Mouse (Mus musculus): Measurements from ENCODE around the gene Phtf2.
A peak's percentile ranks its signal among the peaks of the same experiment; 100 is the strongest.

Gene Phtf2

DNA sequence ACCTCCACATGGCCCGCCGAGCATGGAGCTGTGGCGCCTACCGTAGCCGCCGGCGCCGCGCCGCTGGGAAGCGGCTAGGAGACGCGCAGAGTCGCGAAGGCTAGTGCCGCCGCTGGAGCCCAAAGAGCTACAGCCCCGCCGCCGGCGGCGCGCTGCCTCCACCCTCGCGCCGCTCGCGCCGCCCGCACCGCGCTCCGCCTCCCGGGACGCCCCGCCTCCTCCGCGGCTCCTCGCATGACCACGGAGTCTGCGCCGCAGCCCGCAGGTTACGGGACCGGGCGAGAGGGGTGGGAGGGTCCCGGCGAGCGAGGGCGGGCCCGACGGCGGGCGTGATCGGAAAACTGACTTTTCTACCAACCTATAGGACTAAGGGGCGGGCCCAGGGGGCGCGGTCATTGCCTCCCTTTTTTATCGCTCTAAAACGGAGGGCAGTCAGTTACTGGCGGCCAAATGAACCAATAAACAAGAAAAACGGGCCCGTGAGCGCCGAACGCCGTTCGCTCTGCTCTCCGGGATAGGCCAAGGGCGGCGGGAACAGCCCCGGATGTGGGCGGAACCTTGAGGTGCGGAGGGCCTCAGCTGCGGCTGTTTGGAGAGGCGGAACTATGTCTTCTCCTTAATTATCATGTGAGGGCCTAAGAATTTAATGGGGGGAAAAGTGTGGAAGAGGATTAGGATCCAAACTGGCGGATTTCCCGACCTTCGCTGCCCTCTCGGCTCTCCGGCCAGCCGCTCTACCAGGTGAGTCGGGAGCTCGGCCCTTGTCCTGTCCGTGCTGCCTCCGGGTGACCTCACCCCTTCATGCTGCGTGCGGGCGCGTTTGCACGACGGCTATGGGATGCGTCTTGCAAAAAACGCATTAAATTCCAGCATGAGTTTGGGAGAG lies at the start of gene Phtf2, which contains the start of gene Tmem60:
Phtf2 (minus strand) TSS at position 210 of the 886 bp plus-strand sequence.
Tmem60 (plus strand) TSS at position 277 of the 886 bp plus-strand sequence.
- peak; percentile 98 to 99 for DNase-seq

DNA sequence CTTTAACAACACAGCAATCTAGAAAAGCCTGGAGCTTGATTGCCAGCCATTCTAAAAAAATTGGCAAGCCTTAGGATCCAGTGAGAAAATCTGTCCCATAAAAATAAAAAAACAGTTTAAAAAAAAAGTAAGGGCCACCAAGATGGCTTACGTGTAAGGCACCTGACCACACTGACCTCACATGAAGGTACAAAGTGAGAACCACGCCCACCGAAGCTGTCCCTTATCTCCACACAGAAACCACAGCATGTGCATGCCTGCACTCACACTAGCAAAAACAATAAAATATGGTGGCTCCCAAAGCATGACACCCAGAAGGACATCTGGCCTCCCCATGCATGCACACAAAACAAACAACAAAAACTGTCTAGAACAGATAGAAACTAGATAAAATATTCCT lies 49.4 kb upstream of the Phtf2 start:
- DNase-seq, result no peak

DNA sequence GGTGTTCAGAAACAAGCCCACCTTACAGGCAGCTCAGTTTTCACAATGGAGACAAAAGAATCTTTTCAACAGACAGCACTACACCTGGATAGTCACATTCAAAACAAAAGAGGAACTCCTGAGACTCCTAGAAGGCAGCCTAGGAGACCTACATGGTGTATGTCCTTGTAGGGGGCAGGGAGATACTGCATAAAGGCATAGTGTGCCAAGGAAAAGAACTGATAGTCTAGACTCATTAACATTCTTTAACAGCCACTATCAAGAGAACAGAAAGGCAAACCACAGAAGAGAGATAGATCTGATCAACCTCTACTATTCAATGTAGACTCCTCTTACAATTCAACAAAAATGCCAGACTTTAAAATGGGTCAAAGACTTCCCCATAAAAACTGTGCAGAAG lies 48.5 kb upstream of the Phtf2 start:
- no peak for DNase-seq

DNA sequence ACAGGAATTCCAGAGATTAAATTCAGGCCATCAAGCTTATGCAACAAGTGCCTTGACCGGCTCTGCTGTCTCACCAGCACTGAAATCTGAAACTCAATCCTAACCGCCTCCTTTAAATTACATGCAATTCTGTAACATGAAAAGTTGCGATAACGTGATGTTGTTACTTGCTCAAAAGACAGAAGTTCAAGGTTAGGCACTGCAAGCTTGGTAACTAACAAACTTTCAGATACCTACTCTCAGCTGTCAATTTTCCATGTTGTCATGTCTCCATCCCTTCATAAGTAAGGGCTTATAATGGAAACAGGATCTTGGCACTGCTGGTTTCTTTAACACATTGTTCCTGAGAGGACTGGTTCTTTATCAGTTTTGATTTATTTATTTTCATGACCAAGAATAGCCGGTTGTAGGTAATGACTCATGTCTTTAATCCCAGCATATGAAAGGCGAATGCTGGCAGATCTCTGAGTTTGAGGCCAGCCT lies 47.8 kb upstream of the Phtf2 start:
- no peak for DNase-seq

DNA sequence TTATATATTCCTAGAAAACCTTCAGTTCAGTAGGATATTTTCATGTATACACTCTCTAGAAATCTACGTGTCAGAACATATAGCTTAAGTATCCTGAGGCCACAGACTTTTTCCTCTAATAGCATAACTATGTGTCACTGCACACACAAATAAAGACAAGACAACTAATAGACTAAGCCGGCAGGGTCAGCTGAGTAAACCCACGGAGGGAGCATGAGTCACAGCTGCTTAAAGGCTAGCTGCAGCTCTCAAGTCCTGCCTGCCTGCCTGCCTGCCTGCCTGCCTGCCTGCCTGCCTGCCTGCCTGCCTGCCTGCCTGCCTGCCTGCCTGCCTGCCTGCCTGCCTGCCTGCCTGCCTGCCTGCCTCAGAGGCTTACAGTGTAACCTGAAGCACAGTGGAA lies 43.5 kb upstream of the Phtf2 start:
- no peak for DNase-seq

DNA sequence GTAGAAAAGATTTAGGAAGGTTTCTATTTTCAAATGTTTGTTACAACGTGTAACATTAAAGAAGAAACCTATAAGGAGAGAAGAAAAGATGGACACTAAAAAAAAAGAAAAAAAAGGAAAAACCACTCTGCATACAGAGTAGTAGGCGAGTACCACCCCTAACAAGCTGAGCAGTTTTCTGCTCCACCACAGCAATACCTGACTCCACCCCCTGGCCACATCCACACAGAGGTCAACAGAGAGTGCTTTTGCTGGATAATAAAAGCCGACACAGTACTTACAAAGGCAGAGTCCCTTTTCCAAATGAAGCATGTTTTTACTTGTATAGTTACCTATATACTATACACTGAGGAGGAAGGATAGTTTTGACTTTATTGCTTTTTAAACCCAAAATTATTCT lies 42.7 kb upstream of the Phtf2 start:
- no peak for DNase-seq

DNA sequence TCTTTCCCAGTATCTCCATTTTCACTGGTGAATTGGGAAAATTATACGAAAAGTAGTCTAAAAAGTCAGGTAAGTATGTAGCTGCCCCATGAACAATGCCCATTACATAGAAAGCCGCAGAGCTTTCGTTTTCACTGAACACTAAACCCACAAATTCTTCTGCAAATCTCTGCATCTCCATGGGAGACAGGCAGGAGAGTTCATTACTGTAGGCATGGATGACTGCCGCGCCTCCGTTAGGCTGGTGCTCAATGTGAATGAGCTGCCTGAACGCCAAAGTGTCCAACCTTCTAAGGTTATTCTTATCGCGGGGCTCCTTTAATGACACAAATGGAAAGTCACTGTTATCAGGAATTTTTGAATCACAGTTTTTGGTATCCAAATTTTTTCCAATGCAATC lies 37.6 kb upstream of the Phtf2 start:
- DNase-seq, result no peak

DNA sequence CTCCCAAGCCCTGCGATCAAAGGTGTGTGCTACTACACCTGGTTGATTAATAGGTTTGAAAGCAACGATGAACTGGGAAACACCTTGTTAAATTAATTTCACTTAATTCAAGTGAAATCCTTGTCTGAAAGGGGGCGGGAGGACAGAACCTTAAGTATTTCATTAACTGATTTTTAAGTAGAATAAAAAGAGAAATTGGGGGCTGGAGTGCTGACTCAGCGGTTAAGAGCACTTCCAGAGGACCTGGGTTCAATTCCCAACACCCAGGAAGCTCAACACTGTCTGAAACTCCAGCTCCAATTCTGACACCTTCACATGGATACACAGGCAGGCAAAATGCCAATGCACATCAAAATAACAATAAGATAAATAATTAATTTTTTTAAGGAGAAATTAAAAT lies 37.0 kb upstream of the Phtf2 start:
- no peak for DNase-seq

DNA sequence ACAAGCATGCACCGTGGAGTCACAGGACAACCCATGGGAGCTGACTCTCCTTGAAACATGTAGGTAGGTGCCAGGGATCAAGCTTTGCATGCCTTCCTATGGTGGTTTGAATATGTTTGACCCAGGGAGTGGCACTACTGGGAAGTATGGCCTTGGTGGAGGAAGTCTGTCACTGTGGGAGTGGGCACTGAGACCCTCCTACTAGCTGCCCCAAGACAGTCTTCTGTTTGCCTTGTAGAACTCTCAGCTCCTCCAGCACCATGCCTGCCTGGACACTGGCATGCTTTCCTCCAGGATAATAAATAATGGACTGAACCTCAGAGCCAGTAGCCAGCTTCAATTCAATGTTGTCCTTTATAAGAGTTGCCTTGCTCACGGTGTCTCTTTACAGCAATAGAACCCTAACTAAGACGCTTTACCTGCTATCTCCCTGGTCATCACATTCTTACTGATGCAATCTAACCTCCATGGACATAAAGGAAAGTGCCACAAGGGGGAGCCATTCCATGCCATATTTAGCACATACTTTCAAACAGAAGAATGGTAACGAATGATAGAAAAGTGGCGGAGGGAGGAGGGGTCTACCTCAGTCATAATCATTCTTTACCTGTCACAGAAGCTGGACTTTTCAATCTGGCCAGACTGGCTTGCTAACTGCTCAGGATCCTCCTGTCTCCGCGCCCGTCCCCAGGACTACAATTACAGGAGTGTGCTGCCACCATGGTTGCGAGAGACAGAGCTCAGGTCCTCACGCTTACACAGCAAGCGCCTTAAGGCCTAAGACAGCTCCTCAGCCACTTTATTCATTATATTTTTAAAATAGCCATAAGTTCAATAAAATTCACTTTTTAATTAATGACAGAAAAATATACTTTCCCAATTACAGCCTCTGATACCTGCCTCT lies 31.7 kb upstream of the Phtf2 start:
- DNase-seq, result peak; percentile 59 to 84

DNA sequence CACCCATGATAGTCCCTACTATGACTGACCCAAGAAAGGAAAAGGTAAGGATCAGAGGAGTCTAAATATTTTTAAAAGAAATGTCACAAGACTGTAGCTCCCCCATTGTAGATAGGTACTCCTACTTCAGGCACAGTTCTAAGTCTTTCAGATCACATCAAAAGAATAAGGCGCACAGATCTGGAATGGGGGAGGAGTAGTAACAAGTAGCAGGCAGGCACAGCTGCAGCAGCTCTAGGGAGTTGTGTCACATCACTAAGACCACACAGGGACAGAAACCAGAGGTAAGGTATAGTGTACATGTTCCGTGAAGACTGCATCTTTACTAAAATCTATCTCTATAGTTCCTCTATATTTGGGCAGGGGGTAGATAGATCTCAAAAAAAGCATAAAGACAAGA lies 29.8 kb upstream of the Phtf2 start:
- DNase-seq, result no peak

DNA sequence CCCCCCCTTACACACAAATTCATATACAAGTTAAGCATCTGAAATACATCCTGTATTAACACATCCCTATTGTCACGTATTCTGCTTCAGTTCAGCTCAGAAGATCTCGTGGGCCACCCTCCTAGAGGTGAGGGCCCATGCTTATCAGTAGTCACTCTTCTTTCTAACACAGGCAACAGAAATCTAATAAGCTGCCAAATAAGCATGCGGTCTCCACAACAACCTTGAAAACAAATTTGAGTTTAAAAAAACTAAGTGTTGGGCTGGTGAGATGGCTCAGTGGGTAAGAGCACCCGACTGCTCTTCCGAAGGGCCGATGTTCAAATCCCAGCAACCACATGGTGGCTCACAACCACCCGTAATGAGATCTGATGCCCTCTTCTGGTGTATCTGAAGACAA lies 24.3 kb upstream of the Phtf2 start:
- no peak for DNase-seq

DNA sequence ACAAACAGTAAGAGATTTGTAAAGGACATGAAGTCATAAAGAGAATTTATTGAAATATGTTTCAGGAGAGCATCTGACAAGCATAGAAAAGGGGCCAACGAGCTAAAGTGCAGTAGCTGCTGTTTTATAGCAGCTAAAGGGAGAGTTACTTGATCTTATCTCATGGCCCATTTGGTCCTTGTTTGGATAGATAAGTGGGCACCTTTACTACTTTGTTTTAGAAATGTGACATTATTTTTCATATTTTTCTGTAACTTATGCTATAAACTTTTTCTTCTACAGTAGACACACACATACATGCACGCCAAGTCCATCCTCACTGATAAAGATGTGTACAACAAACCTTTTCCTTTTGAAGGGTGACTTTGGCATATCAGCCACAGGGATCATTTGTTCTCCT lies 23.5 kb upstream of the Phtf2 start:
- no peak for DNase-seq

DNA sequence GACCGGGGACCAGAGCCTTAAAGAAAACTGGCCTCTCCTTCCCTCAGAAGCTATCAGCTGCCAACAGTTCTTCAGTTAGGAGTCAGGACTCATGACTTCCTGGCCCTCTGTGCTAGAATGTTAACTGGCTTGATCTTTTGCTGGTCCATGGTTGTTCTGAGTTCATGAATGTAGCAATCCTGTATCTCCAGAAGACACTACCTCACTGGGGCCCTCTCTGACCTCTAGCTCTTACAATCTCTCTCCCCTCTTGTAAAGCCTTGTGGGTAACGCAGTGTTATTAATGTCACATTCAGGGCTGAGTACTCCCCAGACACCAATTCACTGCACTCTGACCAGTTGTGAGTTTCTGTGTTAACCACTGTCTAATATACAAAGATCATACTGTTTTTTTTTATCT lies 22.7 kb upstream of the Phtf2 start:
- DNase-seq, result no peak

DNA sequence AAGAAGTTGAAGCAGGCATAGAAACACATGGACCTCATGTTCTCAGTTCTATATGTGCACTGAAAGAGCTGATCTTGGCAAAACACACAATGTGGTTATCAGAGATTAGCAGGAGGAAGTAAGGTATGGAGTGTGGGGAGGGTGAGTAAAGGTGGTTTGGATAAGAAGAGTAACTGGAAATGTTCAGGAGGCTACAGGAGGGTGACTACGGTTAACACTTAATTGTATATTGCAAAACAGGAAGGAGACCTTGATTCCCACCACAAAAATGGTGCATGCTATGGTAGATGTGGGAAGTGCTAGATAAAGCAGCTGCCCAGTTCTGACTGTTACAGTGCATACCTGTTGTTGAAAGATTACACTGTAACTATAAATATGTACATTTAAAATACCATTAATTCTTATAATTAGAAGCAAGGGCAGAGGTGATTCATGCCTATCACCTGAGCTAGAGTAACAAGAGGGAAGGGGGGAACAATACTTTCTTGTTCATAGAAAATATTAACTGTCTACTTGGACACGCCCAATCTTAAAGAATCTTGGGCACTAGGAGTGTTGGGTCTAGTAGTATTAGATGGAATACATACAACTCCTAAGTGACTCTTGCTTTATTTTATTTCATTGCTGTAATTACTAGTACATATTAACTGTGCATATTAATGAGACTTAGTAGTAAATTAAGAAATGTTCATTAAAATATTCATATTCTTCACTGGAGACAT lies 15.7 kb upstream of the Phtf2 start:
- DNase-seq, result no peak

DNA sequence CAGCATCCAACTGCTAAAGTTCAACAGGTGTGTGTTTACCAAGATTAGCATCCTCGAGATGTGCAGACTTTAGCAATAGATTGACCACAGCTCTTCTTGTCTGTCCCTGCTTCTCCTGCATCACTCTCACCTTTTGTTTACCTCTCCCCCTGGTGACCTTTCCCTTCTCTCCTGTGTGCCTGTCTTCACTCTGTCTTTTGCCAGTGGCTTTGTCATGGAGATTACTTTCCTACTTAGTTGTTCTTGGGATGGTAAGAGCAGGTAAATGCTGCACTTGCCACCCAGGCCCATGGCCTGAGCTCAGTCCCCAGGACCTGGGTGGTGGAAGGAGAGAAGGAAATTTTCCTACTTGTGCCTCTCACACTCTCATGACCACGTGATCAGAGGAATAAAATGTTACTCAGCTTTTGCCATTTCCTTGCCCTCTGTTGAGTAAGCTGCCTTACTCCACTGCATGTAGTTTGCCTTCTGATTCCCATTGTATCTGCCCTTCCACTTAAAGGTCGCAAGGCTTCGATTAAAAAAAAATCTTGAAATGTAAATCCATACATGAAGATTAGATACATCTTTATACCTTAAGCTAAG lies 2.2 kb upstream of the Phtf2 start:
- DNase-seq, result no peak

DNA sequence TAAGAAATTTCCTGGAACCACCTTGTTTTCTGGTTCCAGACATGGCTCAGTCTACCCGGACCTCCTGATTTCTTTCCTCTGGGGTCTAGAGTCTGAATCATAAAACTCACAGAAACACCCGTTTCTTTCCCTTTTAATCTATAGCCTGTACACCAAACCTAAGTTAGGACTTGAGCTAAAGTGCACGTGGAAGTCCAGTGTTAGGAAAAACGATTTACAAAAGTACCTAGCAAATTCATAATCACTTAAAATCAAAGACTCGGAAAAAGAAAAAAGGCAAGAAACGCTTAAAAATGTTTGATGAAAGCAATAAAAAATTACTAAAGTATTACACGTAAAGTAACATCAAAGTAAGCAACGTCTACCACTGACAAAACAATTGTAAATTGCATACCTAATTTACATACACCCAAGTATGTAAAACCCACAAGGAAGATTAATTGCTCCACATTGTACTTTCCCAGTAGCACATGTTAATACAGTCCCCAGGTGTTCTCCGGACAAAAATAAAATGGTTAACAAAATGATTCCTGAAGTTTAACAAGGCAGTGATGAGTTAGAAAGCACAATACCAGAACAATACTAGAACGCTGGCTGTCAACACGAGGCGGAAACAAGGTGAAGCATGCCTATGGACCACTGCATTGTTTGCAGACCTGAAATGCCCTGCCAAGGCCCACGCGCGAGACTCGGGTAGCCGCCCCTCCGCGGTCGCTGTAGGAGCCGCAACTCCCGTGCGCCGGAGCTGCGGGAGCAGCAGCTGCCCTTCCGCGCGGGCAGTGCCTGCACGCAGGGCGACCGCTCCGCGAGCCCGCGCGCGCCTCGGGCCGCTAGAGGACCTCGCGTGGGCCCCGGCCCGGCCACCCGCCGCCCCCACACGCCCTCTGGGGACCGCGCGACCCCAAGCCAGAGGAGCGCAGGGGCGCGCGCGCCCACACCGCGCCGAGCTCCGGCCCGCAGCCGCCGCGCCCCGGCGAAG lies 838 bp downstream of the Phtf2 start:
- DNase-seq, result peak; percentile 38 to 45

DNA sequence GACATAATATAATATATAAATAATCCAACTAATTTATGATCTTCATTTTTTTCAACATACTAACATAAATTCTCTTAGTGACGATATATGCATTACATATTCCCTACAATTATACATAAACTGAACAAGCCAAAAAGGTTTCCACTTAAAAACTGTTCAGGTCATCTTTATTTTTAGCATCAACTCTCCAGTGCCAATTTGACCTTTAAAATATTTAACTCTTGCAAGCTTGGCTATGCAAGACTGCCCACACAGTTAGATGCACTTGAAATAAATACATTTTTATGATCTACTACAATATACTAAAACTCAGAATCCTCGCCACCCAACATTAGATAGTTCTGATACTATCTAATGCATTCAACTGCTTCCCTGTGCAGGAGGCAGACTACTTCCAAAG lies 1.5 kb downstream of the Phtf2 start:
- DNase-seq, result no peak

DNA sequence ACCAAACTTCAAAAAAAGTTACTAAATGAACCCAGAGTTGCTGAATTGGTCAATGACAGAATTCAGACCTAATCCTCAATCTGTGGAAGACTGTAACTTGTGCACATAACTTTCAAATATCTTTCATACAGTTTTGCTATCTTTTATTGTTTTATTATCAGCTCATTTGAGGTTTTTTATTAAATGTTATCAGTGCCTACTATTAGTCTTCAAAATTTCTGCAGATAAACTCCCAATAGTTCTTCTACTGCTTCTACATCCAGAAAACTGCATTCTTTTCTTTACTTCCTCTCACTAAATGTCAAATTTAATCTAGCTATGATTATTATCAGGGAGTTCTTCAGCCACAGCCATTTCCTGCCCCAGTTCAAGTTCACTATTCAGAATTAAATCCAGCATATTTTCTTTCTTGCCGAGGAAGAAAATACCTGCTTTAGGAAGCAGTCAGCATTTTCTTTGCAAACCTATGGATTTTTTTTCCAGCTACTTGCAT lies 4.9 kb downstream of the Phtf2 start:
- no peak for DNase-seq

DNA sequence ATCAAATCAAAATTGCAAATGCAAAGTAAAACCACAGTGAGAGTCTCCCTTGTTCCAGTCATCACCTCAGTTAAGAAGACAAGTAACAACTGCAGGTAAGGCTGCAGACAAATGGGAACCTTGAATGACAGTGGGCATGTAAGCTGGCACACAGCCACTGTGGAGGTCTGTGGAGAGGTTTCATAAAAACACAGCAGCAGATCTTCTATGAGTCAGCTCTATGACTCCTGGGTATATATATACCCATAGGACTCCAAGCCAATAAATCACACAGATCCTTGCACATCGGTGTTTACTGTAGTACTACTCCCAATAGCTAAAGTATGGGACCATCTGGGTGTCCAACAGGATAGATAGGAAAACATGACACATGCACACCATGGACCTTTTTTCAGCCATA lies 8.8 kb downstream of the Phtf2 start:
- no peak for DNase-seq

DNA sequence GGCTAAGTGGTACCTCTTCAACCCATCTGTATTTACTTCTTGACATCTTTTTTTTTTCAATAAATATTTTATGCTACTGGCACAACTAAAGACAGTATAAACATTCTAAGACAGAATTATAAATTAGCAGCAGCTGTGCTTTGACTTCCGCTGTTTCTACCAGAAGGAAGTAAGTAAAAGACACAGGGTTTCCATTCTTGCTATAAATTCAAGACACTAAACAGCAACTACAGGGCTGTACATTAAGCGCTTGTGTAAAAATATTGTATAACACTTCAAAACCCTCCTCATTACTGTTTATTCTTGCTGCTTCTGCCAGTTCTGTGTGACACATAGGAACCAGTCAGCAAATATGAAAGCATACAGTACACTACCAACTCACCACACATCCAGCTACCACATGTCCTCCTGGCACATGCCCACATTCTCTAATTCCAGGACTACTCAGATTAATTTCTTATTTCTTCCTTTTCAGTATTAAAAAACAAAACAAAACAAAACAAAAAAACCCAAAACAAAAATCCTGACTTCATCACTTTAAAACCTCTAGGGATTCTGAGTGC lies 16.6 kb downstream of the Phtf2 start:
- DNase-seq, result no peak

Measured in kidney, adult 8-10 months (tissue).